ENCODE assay signal across 19 mouse cellular contexts in the genomic region with DNA sequence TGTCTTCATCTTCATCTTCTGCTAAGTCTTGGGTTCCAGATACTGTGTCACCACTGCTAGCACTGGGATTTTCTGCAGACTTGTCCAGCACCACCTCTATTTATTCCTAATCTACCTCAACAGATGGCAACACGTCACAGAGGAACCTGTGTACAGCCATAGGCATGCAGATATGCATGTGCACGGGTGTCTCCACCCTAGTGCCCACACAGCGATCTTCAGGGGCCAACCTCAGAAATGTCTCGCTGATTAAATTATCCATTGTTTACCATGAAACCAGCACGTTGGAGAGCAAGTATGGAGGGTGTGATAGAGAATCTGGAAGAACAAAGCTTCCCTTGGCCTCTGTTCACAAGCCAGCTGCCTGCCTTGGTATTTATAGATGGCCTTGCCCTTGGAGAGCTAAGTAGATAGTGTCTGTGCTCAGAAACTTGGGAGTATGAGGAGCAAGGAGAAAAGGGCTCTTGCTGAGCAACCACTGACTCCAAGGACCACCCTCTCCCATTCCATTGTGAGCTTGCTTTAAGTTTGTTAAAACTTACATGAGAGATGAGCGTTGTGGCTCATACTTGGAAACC.
DNase-seq lines count a peak whose midpoint lies in the region; ATAC-seq lines count a peak whose summit lies in the region.
"Had no signal": no experiment of that assay in that cellular context is flagged by ENCODE, and none has a peak within 500 bp of the region (broad histone marks: within the 10 kb centered on the region; RNA-seq: fewer than 3 reads in every experiment).

No protein-coding gene starts in this region.

- H3K36me3 ChIP-seq in heart, embryonic 11.5 days (ENCODE audit: control insufficient read depth, insufficient read depth, low read length), result no peaks in the 10 kb centered on the region
- H3K36me3 ChIP-seq in liver, embryonic 16.5 days (ENCODE audit: control insufficient read depth, insufficient read depth), result no peaks in the 10 kb centered on the region
- H3K36me3 ChIP-seq: G1E; heart, embryonic 12.5 days had no signal

- H3K4me1 ChIP-seq in heart, embryonic 11.5 days (ENCODE audit: control insufficient read depth, insufficient read depth, low read length), result no peaks in the 10 kb centered on the region
- H3K4me1 ChIP-seq in liver, embryonic 16.5 days (ENCODE audit: control insufficient read depth, low read depth, low read length), result no peaks in the 10 kb centered on the region
- H3K4me1 ChIP-seq: embryonic facial prominence, embryonic 13.5 days; forebrain, embryonic 13.5 days; heart, embryonic 12.5 days; hindbrain, embryonic 10.5 days had no signal

- no peak overlapping the region for H3K4me3 ChIP-seq in heart, embryonic 11.5 days (ENCODE audit: low read depth, low read length)
- H3K4me3 ChIP-seq in liver, embryonic 16.5 days (ENCODE audit: low read depth, low read length), result no peak overlapping the region
- H3K4me3 ChIP-seq: embryonic facial prominence, embryonic 13.5 days; forebrain, embryonic 13.5 days; heart, adult 2 months; heart, embryonic 12.5 days; hindbrain, embryonic 10.5 days had no signal

- no peak overlapping the region for H3K4me2 ChIP-seq in heart, embryonic 11.5 days
- no peak overlapping the region for H3K4me2 ChIP-seq in liver, embryonic 16.5 days (ENCODE audit: low read depth, low read length)
- H3K4me2 ChIP-seq: embryonic facial prominence, embryonic 13.5 days; forebrain, embryonic 13.5 days; heart, embryonic 12.5 days; hindbrain, embryonic 14.5 days had no signal

- 67% methylated on average over 6 of the region's 6 CpGs for WGBS in heart, embryonic 11.5 days (ENCODE audit: insufficient replicate concordance)
- 39% methylated on average over 6 of the region's 6 CpGs for WGBS in liver, embryonic 16.5 days (ENCODE audit: insufficient replicate concordance)

- ATAC-seq in heart, embryonic 11.5 days (replicated peaks; ENCODE audit: insufficient number of reproducible peaks, low FRiP score, low TSS enrichment), result no peak
- peak; percentile 55 for ATAC-seq in liver, embryonic 16.5 days (ENCODE audit: low read depth)
- ATAC-seq: CD4-positive, CD25-positive, alpha-beta regulatory T cell, adult 4 months; forebrain, embryonic 13.5 days; forebrain, postnatal 0 days had no signal

- no peak overlapping the region for H3K9ac ChIP-seq in heart, embryonic 11.5 days (ENCODE audit: low read depth, low read length)
- H3K9ac ChIP-seq in liver, embryonic 16.5 days (ENCODE audit: low read depth, low read length), result no peak overlapping the region
- H3K9ac ChIP-seq: embryonic facial prominence, embryonic 13.5 days; forebrain, embryonic 13.5 days; forebrain, postnatal 0 days; heart, embryonic 12.5 days; hindbrain, embryonic 14.5 days had no signal

- no peaks in the 10 kb centered on the region for H3K27me3 ChIP-seq in heart, embryonic 11.5 days (ENCODE audit: control insufficient read depth, insufficient read depth, low read length)
- no peaks in the 10 kb centered on the region for H3K27me3 ChIP-seq in liver, embryonic 16.5 days (ENCODE audit: control insufficient read depth, insufficient read depth, low read depth, low read length)
- H3K27me3 ChIP-seq: embryonic facial prominence, embryonic 13.5 days; forebrain, embryonic 13.5 days; heart, embryonic 12.5 days had no signal

- peak; percentile 15 to 61 for DNase-seq in adrenal gland, adult (ENCODE audit: inconsistent age in 2 of 2, low spot score in 1 of 2)
- DNase-seq in adrenal gland, postnatal 10 days, result no peak
- DNase-seq in heart, adult 11 months, result peak; percentile 59
- DNase-seq in ovary, adult 18-20 months (ENCODE audit: low spot score), result peak; percentile 64
- no peak for DNase-seq in ovary, postnatal 10 days (ENCODE audit: low spot score)
- no peak for DNase-seq in thymus, postnatal 36 days
- DNase-seq: B cell, adult 2 months; cerebellum, postnatal 36 days; forebrain, postnatal 0 days; heart, adult 2 months had no signal

- no peaks in the 10 kb centered on the region for H3K9me3 ChIP-seq in heart, embryonic 11.5 days (replicated peaks; ENCODE audit: control insufficient read depth, low read length)
- H3K9me3 ChIP-seq in liver, embryonic 16.5 days (replicated peaks; ENCODE audit: control insufficient read depth, low read length), result no peaks in the 10 kb centered on the region
- H3K9me3 ChIP-seq: embryonic facial prominence, embryonic 13.5 days; forebrain, embryonic 13.5 days; G1E; heart, embryonic 12.5 days; hindbrain, embryonic 10.5 days had no signal

- H3K27ac ChIP-seq in heart, embryonic 11.5 days (ENCODE audit: low read depth, low read length), result no peak overlapping the region
- H3K27ac ChIP-seq in liver, embryonic 16.5 days (ENCODE audit: low read length), result no peak overlapping the region
- H3K27ac ChIP-seq: embryonic facial prominence, embryonic 13.5 days; forebrain, embryonic 13.5 days; heart, adult 2 months; hindbrain, embryonic 10.5 days; hindbrain, embryonic 14.5 days had no signal

Comparison
In these comparisons a context has a peak if more than half of its experiments do, and no peak if none do; other contexts are left out.
1. DNase-seq: peak in adrenal gland, adult (2 of 2), heart, adult 11 months (single experiment) and ovary, adult 18-20 months (single experiment); none in adrenal gland, postnatal 10 days (single experiment), ovary, postnatal 10 days (single experiment) and thymus, postnatal 36 days (0 of 2).